Mouse (Mus musculus) megakaryocyte-erythroid progenitor cell, adult 5-6 weeks (primary cell): Measurements from ENCODE around the gene Olfr910. TPM values are rescaled to one million over a fixed set of nuclear protein-coding genes. Genes with fewer than 3 reads are reported as not detected.

Source experiments
- ATAC-seq: replicated peaks from 2 replicates; pipeline ENCODE4 v1.8.0; 2016; ENCODE audit warnings: mild to moderate bottlenecking, inconsistent platforms; ENCODE audit not compliant: severe bottlenecking, poor library complexity, low FRiP score, low TSS enrichment
- total RNA-seq, 2 experiments: library from RNA; stranded (forward) in 1 of 2; stranded (reverse) in 1 of 2; fragments of 200-1000, 215-1000 nt in 1 of 2; fragments of >200 nt in 1 of 2; fragmentation: Nextera tagmentation in 1 of 2; gene quantifications; 2 replicates each; pipeline ENCODE4 v1.2.3; 2014 to 2017

Olfr910 gene
- total RNA-seq (2014; fragmentation: Nextera tagmentation) (not detected in 2 replicates), total RNA-seq (2017) (not detected in 2 replicates)

- ATAC-seq, result no peak
Observed at GRCm38 (mm10) chr9:38537549-38537948, at the start of gene Olfr910. Gene Olfr910 (plus strand): TSS chr9:38537849.

- ATAC-seq, result no peak
Observed at GRCm38 (mm10) chr9:38495501-38495900, 42.1 kb upstream of the Olfr910 start, which contains the start of gene Olfr907. Gene Olfr907 (plus strand): TSS chr9:38495801.

GRCm38 (mm10) chr9:38512353-38512752 lies 25.3 kb upstream of the Olfr910 start:
- ATAC-seq, result no peak

GRCm38 (mm10) chr9:38521280-38521679 lies 16.4 kb upstream of the Olfr910 start, which contains the start of gene Olfr911-ps1:
Gene Olfr911-ps1 (plus strand): TSS chr9:38521580.
- no peak for ATAC-seq

GRCm38 (mm10) chr9:38579878-38580277 lies 42.2 kb downstream of the Olfr910 start, which contains the start of gene Olfr912:
Gene Olfr912 (plus strand): TSS chr9:38580178.
- no peak for ATAC-seq

Other genes with a start within 250 kb of the Olfr910 start
- not detected in 2 replicates for gene Olfr896-ps1, start 246.7 kb upstream of the Olfr910 start, total RNA-seq (2014; fragmentation: Nextera tagmentation)
- not detected in 2 replicates for gene Olfr896-ps1, start 246.7 kb upstream of the Olfr910 start, total RNA-seq (2017)
- not detected in 2 replicates for gene Olfr25, start 208.8 kb upstream of the Olfr910 start, total RNA-seq (2014; fragmentation: Nextera tagmentation)
- not detected in 2 replicates for gene Olfr25, start 208.8 kb upstream of the Olfr910 start, total RNA-seq (2017)
- not detected in 2 replicates for gene Olfr898, start 189.4 kb upstream of the Olfr910 start, total RNA-seq (2014; fragmentation: Nextera tagmentation)
- not detected in 2 replicates for gene Olfr898, start 189.4 kb upstream of the Olfr910 start, total RNA-seq (2017)
- gene Olfr250, start 171.0 kb upstream of the Olfr910 start, total RNA-seq (2014; fragmentation: Nextera tagmentation), result not detected in 2 replicates
- gene Olfr250, start 171.0 kb upstream of the Olfr910 start, total RNA-seq (2017), result not detected in 2 replicates
- not detected in 2 replicates for gene Olfr251, start 160.8 kb upstream of the Olfr910 start, total RNA-seq (2014; fragmentation: Nextera tagmentation)
- gene Olfr251, start 160.8 kb upstream of the Olfr910 start, total RNA-seq (2017), result not detected in 2 replicates
- not detected in 2 replicates for gene Olfr147, start 136.2 kb upstream of the Olfr910 start, total RNA-seq (2014; fragmentation: Nextera tagmentation)
- gene Olfr147, start 136.2 kb upstream of the Olfr910 start, total RNA-seq (2017), result not detected in 2 replicates
- not detected in 2 replicates for gene Olfr901, start 108.4 kb upstream of the Olfr910 start, total RNA-seq (2014; fragmentation: Nextera tagmentation)
- not detected in 2 replicates for gene Olfr901, start 108.4 kb upstream of the Olfr910 start, total RNA-seq (2017)
- not detected in 2 replicates for gene Olfr902, start 90.2 kb upstream of the Olfr910 start, total RNA-seq (2014; fragmentation: Nextera tagmentation)
- gene Olfr902, start 90.2 kb upstream of the Olfr910 start, total RNA-seq (2017), result not detected in 2 replicates
- gene Olfr904, start 74.7 kb upstream of the Olfr910 start, total RNA-seq (2014; fragmentation: Nextera tagmentation), result not detected in 2 replicates
- gene Olfr904, start 74.7 kb upstream of the Olfr910 start, total RNA-seq (2017), result not detected in 2 replicates
- gene Olfr905, start 66.7 kb upstream of the Olfr910 start, total RNA-seq (2014; fragmentation: Nextera tagmentation), result not detected in 2 replicates
- gene Olfr905, start 66.7 kb upstream of the Olfr910 start, total RNA-seq (2017), result not detected in 2 replicates
- gene Olfr906, start 50.8 kb upstream of the Olfr910 start, total RNA-seq (2014; fragmentation: Nextera tagmentation), result not detected in 2 replicates
- gene Olfr906, start 50.8 kb upstream of the Olfr910 start, total RNA-seq (2017), result not detected in 2 replicates
- not detected in 2 replicates for gene Olfr907, start 42.0 kb upstream of the Olfr910 start, total RNA-seq (2014; fragmentation: Nextera tagmentation)
- not detected in 2 replicates for gene Olfr907, start 42.0 kb upstream of the Olfr910 start, total RNA-seq (2017)
- gene Olfr911-ps1, start 16.3 kb upstream of the Olfr910 start, total RNA-seq (2014; fragmentation: Nextera tagmentation), result not detected in 2 replicates
- gene Olfr911-ps1, start 16.3 kb upstream of the Olfr910 start, total RNA-seq (2017), result not detected in 2 replicates
- gene Olfr912, start 42.3 kb downstream of the Olfr910 start, total RNA-seq (2014; fragmentation: Nextera tagmentation), result not detected in 2 replicates
- not detected in 2 replicates for gene Olfr912, start 42.3 kb downstream of the Olfr910 start, total RNA-seq (2017)
- gene Olfr913, start 54.9 kb downstream of the Olfr910 start, total RNA-seq (2014; fragmentation: Nextera tagmentation), result not detected in 2 replicates
- gene Olfr913, start 54.9 kb downstream of the Olfr910 start, total RNA-seq (2017), result not detected in 2 replicates
- gene Olfr914, start 67.3 kb downstream of the Olfr910 start, total RNA-seq (2014; fragmentation: Nextera tagmentation), result not detected in 2 replicates
- not detected in 2 replicates for gene Olfr914, start 67.3 kb downstream of the Olfr910 start, total RNA-seq (2017)
- gene Olfr916, start 122.0 kb downstream of the Olfr910 start, total RNA-seq (2014; fragmentation: Nextera tagmentation), result not detected in 2 replicates
- gene Olfr916, start 122.0 kb downstream of the Olfr910 start, total RNA-seq (2017), result not detected in 2 replicates
- not detected in 2 replicates for gene Olfr917, start 128.0 kb downstream of the Olfr910 start, total RNA-seq (2014; fragmentation: Nextera tagmentation)
- not detected in 2 replicates for gene Olfr917, start 128.0 kb downstream of the Olfr910 start, total RNA-seq (2017)
- not detected in 2 replicates for gene Olfr918, start 136.8 kb downstream of the Olfr910 start, total RNA-seq (2014; fragmentation: Nextera tagmentation)
- not detected in 2 replicates for gene Olfr918, start 136.8 kb downstream of the Olfr910 start, total RNA-seq (2017)
- not detected in 2 replicates for gene Olfr919, start 165.8 kb downstream of the Olfr910 start, total RNA-seq (2014; fragmentation: Nextera tagmentation)
- gene Olfr919, start 165.8 kb downstream of the Olfr910 start, total RNA-seq (2017), result not detected in 2 replicates
- 12.3 and 16.2 TPM in 2 replicates for gene Vwa5a, start 180.4 kb downstream of the Olfr910 start, total RNA-seq (2014; fragmentation: Nextera tagmentation)
- 19.6 and 21.5 TPM in 2 replicates for gene Vwa5a, start 180.4 kb downstream of the Olfr910 start, total RNA-seq (2017)
- gene Olfr920, start 214.4 kb downstream of the Olfr910 start, total RNA-seq (2014; fragmentation: Nextera tagmentation), result 0.15 TPM in 1 of 2 replicates, not detected in the other
- gene Olfr920, start 214.4 kb downstream of the Olfr910 start, total RNA-seq (2017), result 0.19 and 0.33 TPM in 2 replicates
- gene Olfr921, start 235.2 kb downstream of the Olfr910 start, total RNA-seq (2014; fragmentation: Nextera tagmentation), result not detected in 2 replicates
- not detected in 2 replicates for gene Olfr921, start 235.2 kb downstream of the Olfr910 start, total RNA-seq (2017)